Mouse (Mus musculus) liver, postnatal 0 days (tissue): ENCODE results near the gene Slk. TPM values are rescaled to one million over a fixed set of nuclear protein-coding genes. Genes with fewer than 3 reads are reported as not detected.
A peak's percentile ranks its signal among the peaks of the same experiment; 100 is the strongest.

Source experiments
- ATAC-seq: fragments of 200-750 bp; cut with Nextera tagmentation; 2 replicates; pipeline ENCODE4 v1.8.0; 2017; ENCODE audit warnings: mild to moderate bottlenecking, moderate library complexity
- DNase-seq: peaks from one replicate; pipeline ENCODE4 v3.0.0-alpha.2; 2016
- H3K27ac ChIP-seq: fragments of 300-500 bp; sonication (generic); 2 replicates; pipeline ENCODE4 v1.5.1; 2014; ENCODE audit warnings: antibody characterized with exemption, moderate library complexity, mild to moderate bottlenecking, low read depth
- H3K27me3 ChIP-seq: fragments of 300-500 bp; sonication (generic); 2 replicates; pipeline ENCODE4 v1.6.1; 2014; ENCODE audit warnings: low read length, control low read depth, mixed read lengths; ENCODE audit not compliant: insufficient read depth
- H3K36me3 ChIP-seq: fragments of 300-500 bp; sonication (generic); replicated peaks from 2 replicates; pipeline ENCODE4 v1.6.1; 2014; ENCODE audit warnings: mild to moderate bottlenecking, control low read depth, low read length, moderate library complexity, mixed read lengths; ENCODE audit not compliant: insufficient read depth
- H3K4me1 ChIP-seq: fragments of 300-500 bp; sonication (generic); 2 replicates; pipeline ENCODE4 v1.6.1; 2014; ENCODE audit warnings: antibody characterized with exemption, mild to moderate bottlenecking, control low read depth; ENCODE audit not compliant: insufficient read depth
- H3K4me2 ChIP-seq: fragments of 300-500 bp; sonication (generic); 2 replicates; pipeline ENCODE4 v1.6.1; 2014; ENCODE audit warnings: low read depth, mild to moderate bottlenecking, low read length, moderate library complexity, mixed read lengths
- H3K4me3 ChIP-seq: fragments of 300-500 bp; sonication (generic); 2 replicates; pipeline ENCODE4 v1.5.1; 2014; ENCODE audit warnings: low read depth, low read length
- H3K9ac ChIP-seq: fragments of 300-500 bp; sonication (generic); replicated peaks from 2 replicates; pipeline ENCODE4 v1.6.1; 2014; ENCODE audit warnings: mild to moderate bottlenecking, moderate library complexity
- H3K9me3 ChIP-seq: fragments of 300-500 bp; sonication (generic); 2 replicates; pipeline ENCODE4 v1.6.1; 2016; ENCODE audit warnings: mild to moderate bottlenecking, control low read depth, low read length, mixed read lengths
- CTCF ChIP-seq: sonication (generic); IDR thresholded peaks from 2 replicates; pipeline ENCODE4 v1.5.1; 2016; ENCODE audit warnings: antibody characterized with exemption, low read depth
- EP300 ChIP-seq: IDR thresholded peaks from 2 replicates; pipeline ENCODE4 v1.6.1; 2016; ENCODE audit warnings: antibody characterized with exemption, low read depth, mild to moderate bottlenecking
- WGBS: fragments of 180-500 bp; shearing (Covaris S2); extraction: QIAGEN DNeasy Blood & Tissue Kit; methylation state at CpG from one replicate; pipeline ENCODE4 v1.1.7; 2014; ENCODE audit not compliant: insufficient replicate concordance; 5-methylcytosine and 5-hydroxymethylcytosine counted together
- polyA plus RNA-seq: library from polyadenylated mRNA; unstranded; fragments of >200 nt; fragmentation: Nextera tagmentation; extraction: Ambion mirVana; gene quantifications from 2 replicates; pipeline ENCODE4 v1.2.1, GENCODE M21; 2015

The Slk gene
- polyA plus RNA-seq, 1 experiment from 2014 or later = 6.0 TPM

DNA sequence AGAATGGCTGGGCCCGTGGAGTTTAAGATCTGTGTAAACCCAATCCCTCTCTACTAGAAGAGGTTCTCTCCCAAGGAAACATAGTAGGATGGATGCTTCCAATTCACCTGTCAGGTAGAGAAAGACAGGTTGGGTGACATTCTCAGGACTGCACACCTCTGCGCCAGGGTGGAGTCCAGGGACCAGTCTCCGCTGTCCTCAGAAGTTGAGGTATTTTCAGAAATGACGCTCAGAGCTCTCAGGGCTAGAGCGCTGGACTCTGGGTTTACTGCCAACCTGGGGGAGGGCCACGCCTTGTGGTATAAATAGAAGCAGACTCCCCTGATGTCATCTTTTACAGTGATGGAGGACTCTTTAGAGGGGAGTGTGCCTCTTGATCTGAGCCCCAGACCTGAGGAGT, 41.6 kb upstream of the Slk start:
- Histone ChIP-seq H3K36me3 (0 out of 2 replicates have a peak, but pooled peaks cover 4% of the 10 kb centered on the region), H3K4me2 (peak overlapping the region; percentile 92), H3K27me3 (no peaks in the 10 kb centered on the region), H3K9ac (peak overlapping the region; percentile 72), H3K4me1 (peaks cover 27% of the 10 kb centered on the region), H3K9me3 (no peaks in the 10 kb centered on the region), H3K27ac (peak overlapping the region; percentile 88), H3K4me3 (no peak overlapping the region)
- DNase-seq (no peak), ATAC-seq (no peak)
- WGBS = 44% methylated on average over 6 of the region's 6 CpGs
- TF ChIP-seq EP300 (no peak), CTCF (no peak)

DNA sequence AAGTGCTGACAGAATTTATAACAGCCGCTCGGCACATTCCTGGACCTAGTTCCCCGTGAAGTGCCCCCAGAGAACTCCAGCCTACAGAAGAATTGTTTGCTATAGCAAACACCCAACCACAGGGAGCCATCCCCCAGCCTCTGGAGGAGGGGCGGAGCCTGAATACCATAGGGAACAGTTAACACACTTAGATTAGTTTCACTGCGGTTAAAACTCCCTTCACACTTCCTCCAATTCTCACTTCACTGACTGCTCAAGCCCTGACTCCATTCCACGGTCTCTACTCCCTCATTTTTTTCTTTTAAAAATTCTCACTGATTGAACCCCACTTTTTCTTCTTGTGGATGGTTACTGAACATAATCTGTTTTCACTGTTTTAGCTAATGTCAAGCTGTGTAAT, 40.7 kb upstream of the Slk start:
- H3K4me3 ChIP-seq = no peak overlapping the region
- DNase-seq (peak; percentile 42), ATAC-seq (no peak)
- no peak for TF ChIP-seq CTCF
- no peak for TF ChIP-seq EP300
- no peak overlapping the region for H3K9ac ChIP-seq
- peaks cover 27% of the 10 kb centered on the region for H3K4me1 ChIP-seq
- H3K36me3 ChIP-seq = 0 out of 2 replicates have a peak, but pooled peaks cover 3% of the 10 kb centered on the region
- no peaks in the 10 kb centered on the region for H3K27me3 ChIP-seq
- no peaks in the 10 kb centered on the region for H3K9me3 ChIP-seq
- H3K4me2 ChIP-seq = peak overlapping the region; percentile 40
- WGBS = under 1% methylated on average over 6 of the region's 6 CpGs
- 0 out of 2 replicates have a peak overlapping the region, but pooled peaks have one; percentile 2 for H3K27ac ChIP-seq

DNA sequence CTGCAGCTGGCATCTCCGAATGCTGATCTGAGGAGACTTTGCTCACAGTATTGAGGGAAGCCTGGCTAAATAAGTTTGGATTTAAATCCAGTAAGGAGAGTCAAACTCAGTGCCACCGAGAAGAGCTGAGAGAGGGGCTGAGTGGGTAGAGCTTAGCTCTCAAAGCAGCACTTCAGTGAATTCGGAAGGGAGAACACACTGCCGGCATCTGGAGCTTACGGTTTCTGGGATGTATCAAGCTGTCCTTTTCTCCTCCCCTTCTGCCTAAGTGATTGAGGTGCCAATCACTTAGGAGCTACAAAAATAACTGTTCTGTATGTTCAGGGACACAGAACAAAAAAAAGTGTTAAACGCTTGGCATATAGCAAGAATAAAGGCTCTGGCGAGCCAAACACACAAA, 37.0 kb upstream of the Slk start:
- DNase-seq (no peak), ATAC-seq (no peak)
- H3K36me3 ChIP-seq = no peaks in the 10 kb centered on the region
- no peak overlapping the region for H3K4me3 ChIP-seq
- WGBS = 74% methylated on average over 7 of the region's 7 CpGs
- H3K4me1 ChIP-seq = peaks cover 14% of the 10 kb centered on the region
- H3K4me2 ChIP-seq = no peak overlapping the region
- H3K9ac ChIP-seq = no peak overlapping the region
- TF ChIP-seq CTCF (no peak), EP300 (no peak)
- H3K9me3 ChIP-seq = no peaks in the 10 kb centered on the region
- no peak overlapping the region for H3K27ac ChIP-seq
- H3K27me3 ChIP-seq = no peaks in the 10 kb centered on the region

DNA sequence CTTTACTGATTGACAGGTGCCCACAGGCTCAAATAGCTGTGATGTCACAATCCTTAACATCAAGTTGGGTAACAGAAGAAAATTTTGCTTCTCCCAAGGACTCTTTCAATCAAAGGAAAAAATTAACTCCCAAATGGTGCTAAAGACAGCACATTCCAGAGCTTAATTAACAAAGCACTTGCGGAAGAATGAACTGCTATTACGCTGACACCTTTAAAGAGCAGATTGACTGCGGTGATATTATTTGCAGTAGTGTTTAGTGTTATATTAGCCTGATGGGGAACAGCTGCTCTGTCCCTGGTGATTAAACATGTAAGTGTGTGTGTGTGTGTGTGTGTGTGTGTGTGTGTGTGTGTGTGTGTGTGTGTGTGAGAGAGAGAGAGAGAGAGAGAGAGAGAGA, 34.4 kb upstream of the Slk start:
- Histone ChIP-seq H3K27me3 (no peaks in the 10 kb centered on the region), H3K36me3 (no peaks in the 10 kb centered on the region), H3K4me1 (no peaks in the 10 kb centered on the region), H3K27ac (no peak overlapping the region), H3K4me3 (no peak overlapping the region), H3K9me3 (no peaks in the 10 kb centered on the region), H3K4me2 (no peak overlapping the region), H3K9ac (no peak overlapping the region)
- no peak for ATAC-seq
- no peak for TF ChIP-seq CTCF
- TF ChIP-seq EP300 = no peak
- WGBS = 83% methylated on average over 3 of the region's 3 CpGs
- no peak for DNase-seq

DNA sequence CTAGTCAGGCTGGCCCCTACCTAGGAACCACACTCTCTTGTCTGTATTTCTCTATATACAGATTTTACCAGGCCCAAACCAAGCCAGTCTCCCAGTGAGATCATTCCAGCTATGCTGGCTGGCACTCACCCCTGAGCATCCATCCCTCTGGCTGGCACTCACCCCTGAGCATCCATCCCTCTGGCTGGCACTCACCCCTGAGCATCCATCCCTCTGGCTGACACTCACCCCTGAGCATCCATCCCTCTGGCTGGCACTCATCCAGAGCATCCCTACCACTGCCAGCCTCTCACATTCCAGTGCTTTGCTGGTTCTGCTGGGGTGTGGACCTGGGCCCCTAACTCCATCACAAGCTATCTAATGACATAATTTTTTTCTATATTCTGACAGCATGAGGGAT, 34.0 kb upstream of the Slk start:
- Histone ChIP-seq H3K4me1 (no peaks in the 10 kb centered on the region), H3K27ac (no peak overlapping the region), H3K4me3 (no peak overlapping the region), H3K4me2 (no peak overlapping the region), H3K36me3 (no peaks in the 10 kb centered on the region), H3K27me3 (no peaks in the 10 kb centered on the region), H3K9ac (no peak overlapping the region), H3K9me3 (no peaks in the 10 kb centered on the region)
- ATAC-seq (no peak), DNase-seq (no peak)
- TF ChIP-seq CTCF = no peak
- no peak for TF ChIP-seq EP300

DNA sequence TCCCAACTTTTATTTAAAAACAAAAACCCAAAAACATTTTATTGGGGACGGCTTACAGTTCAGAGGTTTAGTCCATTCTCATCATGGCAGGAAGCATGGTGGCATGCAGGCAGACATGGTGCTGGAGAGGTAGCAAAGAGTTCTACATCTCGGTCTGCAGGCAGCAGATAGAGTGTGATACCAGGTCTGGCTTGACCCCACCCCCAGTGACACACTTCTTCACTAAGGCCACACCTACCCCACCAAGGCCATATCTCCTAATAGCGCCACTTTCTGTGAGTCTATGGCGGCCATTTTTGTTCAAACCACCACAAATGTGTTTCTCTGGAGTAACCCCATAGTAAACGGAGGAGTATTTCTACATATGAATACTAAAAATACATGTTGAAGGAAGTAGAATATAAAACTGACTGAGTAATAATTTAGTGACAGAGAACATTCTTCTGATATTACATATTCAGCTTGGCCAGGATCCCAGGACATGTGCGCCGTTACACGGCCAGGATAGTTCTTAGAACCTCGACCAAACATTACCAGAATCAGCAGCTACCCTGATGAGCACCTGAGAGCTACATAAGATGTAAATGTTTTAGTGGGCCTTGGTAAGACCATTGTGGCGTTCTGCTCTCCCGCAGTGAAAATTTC, 30.9 kb upstream of the Slk start:
- no peak overlapping the region for H3K4me2 ChIP-seq
- H3K9me3 ChIP-seq = no peaks in the 10 kb centered on the region
- H3K4me1 ChIP-seq = no peaks in the 10 kb centered on the region
- no peak overlapping the region for H3K4me3 ChIP-seq
- ATAC-seq (no peak), DNase-seq (no peak)
- H3K27ac ChIP-seq = no peak overlapping the region
- no peak overlapping the region for H3K9ac ChIP-seq
- H3K36me3 ChIP-seq = no peaks in the 10 kb centered on the region
- WGBS = 80% methylated on average over 11 of the region's 11 CpGs
- H3K27me3 ChIP-seq = no peaks in the 10 kb centered on the region
- TF ChIP-seq CTCF (no peak), EP300 (no peak)

DNA sequence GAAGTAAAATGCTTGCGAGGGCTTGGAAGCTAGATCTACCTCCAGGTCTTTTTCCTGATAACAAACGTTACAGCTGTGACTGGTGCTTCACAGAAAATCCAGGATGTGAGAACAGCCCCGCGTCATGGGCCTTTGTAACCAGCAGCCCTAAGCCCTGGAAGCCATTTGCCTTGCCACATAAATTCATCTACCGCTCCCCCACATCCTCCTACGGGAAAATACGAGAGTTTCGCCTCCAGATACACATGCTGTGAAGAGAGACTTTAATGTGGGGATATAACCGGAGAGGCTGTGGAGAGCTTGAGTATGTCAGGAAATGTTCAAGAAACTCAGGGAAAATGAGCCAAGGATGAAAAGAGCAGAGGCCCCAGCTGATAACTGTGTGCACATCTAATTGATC, 30.3 kb upstream of the Slk start:
- no peak for ATAC-seq
- 88% methylated on average over 9 of the region's 9 CpGs for WGBS
- TF ChIP-seq EP300 (no peak), CTCF (no peak)
- H3K27ac ChIP-seq = no peak overlapping the region
- no peaks in the 10 kb centered on the region for H3K27me3 ChIP-seq
- no peak overlapping the region for H3K4me3 ChIP-seq
- no peaks in the 10 kb centered on the region for H3K36me3 ChIP-seq
- DNase-seq = no peak
- no peak overlapping the region for H3K4me2 ChIP-seq
- H3K9ac ChIP-seq = no peak overlapping the region
- H3K9me3 ChIP-seq = no peaks in the 10 kb centered on the region
- no peaks in the 10 kb centered on the region for H3K4me1 ChIP-seq
